Mouse (Mus musculus) embryonic stem cell, embryonic (primary cell): ENCODE measurements around the gene Ninj1.

Experiments
- CTCF ChIA-PET, 4 experiments: fragments of 300-600 bp in 2 of 4; fragments of 350-600 bp in 2 of 4; sonication (Branson Sonifier 250); formaldehyde crosslinking; loops; one replicate each; lab custom pipeline; 2022; ENCODE audit warnings: inconsistent platforms in 2 of 4; lab: Charles Lee
- POLR2A ChIA-PET, 4 experiments: fragments of 300-600 bp in 2 of 4; fragments of 350-600 bp in 2 of 4; sonication (Branson Sonifier 250); formaldehyde crosslinking; loops; one replicate each; lab custom pipeline; 2022; ENCODE audit warnings: antibody characterized with exemption in 4 of 4, inconsistent platforms in 1 of 4; lab: Charles Lee

Gene Ninj1

DNA sequence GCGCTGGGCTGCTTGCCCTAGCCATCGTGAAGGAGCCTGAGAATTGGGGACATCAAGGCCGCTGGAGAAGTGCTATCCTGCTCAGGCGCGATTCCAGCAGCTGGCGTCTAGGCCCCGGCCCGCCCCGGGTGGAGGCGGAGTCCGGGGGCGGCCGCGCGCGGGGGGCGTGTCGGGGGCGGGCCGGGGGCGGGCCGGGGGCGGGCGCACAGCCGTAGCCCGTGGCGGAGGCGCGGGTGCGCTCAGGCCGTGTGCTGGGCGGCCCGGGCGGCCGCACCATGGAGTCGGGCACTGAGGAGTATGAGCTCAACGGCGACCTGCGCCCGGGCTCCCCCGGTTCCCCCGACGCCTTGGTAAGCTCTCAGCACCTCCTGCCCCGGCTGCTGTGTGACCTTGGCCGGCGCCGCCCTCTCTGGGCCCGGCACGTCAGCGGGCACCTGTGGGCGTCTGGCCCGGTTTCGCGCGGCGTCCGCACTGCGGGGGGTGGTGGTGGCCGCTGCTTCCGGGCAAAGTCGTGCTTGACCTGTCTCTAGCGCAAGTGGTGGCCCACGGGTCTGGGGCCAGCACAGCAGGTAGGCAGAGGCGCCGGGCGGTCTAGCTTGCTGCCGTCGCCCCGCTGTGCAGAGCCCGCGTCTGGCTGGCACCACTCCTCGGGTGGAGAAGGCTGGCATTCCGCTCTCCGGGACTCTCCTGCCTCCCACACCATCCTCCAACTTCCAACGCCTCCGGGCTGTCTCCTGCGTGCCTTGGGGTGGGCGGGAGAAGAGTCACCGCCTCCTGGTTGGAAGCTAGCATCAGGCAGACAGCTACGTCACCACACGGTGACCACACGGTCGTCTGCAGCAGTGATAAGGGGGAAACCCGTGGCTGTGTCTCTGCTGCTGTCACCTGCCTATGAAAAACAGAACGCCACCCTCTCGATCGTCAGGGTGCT lies at the start of gene Ninj1:
Gene Ninj1 (plus strand): TSS at position 198 of the 931 bp plus-strand sequence.
- POLR2A ChIA-PET, result interaction anchor here in 3 of 4 experiments (0.5 to 12.2 kb wide), 61 partner anchors 8 to 642 kb away, joined by 3 to 244 read pairs (median 5); partner anchors contain the start of genes Card19 (in 3 of the 3), Bicd2 (in 2 of the 3), Susd3 (in 1 of the 3) and Wnk2 (in 1 of the 3)
- CTCF ChIA-PET, result interaction anchor here in 3 of 4 experiments (0.6 to 1.6 kb wide), 4 partner anchors 18 to 549 kb away, joined by 3 to 7 read pairs (median 3); no protein-coding TSS in a partner anchor

DNA sequence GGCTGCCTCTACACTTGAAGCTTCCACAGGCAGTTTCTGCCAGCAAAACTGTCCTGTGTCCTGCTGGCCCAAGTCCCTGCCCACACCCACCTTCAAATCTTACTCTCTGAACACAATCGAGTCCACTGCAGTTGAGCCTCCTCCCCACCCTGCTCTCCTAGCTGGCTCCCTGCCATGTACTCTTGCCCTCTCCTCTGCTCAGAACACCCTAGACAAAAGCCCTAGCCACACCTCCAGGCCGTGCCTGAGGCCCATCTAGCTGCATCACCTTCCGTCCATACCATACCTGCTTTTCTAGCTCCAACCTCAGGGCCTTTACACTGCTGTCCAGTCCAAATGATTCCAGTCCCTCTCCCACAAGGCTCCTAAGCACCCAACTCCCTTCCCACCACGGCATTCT lies 46.7 kb upstream of the Ninj1 start:
- POLR2A ChIA-PET, result interaction anchor here in 3 of 4 experiments (0.6 to 1.5 kb wide), 7 partner anchors 9 to 125 kb away, joined by 3 to 5 read pairs (median 3); partner anchors contain the start of gene Ninj1 (in 1 of the 3)
- CTCF ChIA-PET, result interaction anchor here in 2 of 4 experiments (0.7 to 0.8 kb wide), 2 partner anchors 33 to 114 kb away, joined by 3 to 4 read pairs; no protein-coding TSS in a partner anchor

DNA sequence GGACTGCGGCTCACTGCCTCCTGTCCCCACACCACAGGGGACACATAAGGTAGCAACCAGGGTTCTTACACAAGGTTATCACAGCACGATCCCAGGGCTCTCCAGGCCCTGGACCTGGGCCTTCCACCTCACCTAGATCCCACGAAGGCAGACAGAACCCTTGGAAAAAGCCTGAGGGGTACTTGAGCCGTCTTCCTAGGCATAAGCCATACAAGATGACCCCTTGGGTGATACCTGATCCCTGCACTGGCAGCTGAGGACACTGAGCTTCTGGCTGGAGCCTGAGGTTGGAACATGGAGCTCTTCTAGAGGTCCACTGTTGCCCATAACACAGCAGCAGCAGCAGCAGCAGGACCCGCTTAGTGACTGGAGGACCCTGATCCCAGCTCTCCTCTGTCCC lies 44.9 kb upstream of the Ninj1 start:
- CTCF ChIA-PET, result interaction anchor here in 3 of 4 experiments (0.5 to 1.2 kb wide), 3 partner anchors 177 to 538 kb away, joined by 3 read pairs; no protein-coding TSS in a partner anchor

DNA sequence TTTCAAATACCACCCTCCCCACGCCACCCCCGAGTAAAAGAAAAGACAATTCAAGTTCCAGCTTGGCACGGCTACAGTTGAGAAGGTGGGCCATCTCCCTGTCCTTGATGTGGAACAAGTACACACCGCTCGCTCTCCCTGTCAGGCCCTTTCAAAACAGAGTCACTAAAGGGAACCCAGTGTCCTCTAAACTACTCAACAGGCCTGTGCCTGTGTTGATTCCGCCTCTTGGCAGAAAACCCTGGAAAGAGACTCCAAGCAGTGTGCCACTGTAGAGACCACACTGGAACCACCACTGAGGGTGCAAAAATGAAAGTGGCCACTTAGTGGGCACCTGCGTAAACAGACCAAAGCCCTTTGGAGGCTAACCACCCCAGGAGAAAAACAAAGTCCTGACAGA lies 44.0 kb upstream of the Ninj1 start:
- POLR2A ChIA-PET, result no interaction called here
- CTCF ChIA-PET, result no interaction called here

More for the DNA sequence above, 44.9 kb upstream of the Ninj1 start:
- POLR2A ChIA-PET, result interaction anchor here in 2 of 4 experiments (0.6 to 1.3 kb wide), 3 partner anchors 11 to 17 kb away, joined by 3 to 4 read pairs (median 3); no protein-coding TSS in a partner anchor

GRCm38 (mm10) chr13:49144451-49144850 lies 42.8 kb upstream of the Ninj1 start:
- ChIA-PET POLR2A (no interaction called here), CTCF (no interaction called here)

GRCm38 (mm10) chr13:49145396-49145795 lies 41.9 kb upstream of the Ninj1 start:
- ChIA-PET POLR2A (interaction anchor here in 3 of 4 experiments (0.5 to 2.0 kb wide), 7 partner anchors 11 to 535 kb away, joined by 3 to 4 read pairs (median 3); partner anchors contain the start of gene Ninj1 (in 2 of the 3)), CTCF (interaction anchor here in 1 of 4 experiments (0.6 kb wide), 1 partner anchor 27 kb away, joined by 4 read pairs; no protein-coding TSS in a partner anchor)

GRCm38 (mm10) chr13:49146040-49146697 lies 41.1 kb upstream of the Ninj1 start:
- CTCF ChIA-PET, result no interaction called here
- POLR2A ChIA-PET, result interaction anchor here in 3 of 4 experiments (0.5 to 2.0 kb wide), 5 partner anchors 42 to 600 kb away, joined by 3 to 4 read pairs (median 3); partner anchors contain the start of gene Ninj1 (in 1 of the 3)

DNA sequence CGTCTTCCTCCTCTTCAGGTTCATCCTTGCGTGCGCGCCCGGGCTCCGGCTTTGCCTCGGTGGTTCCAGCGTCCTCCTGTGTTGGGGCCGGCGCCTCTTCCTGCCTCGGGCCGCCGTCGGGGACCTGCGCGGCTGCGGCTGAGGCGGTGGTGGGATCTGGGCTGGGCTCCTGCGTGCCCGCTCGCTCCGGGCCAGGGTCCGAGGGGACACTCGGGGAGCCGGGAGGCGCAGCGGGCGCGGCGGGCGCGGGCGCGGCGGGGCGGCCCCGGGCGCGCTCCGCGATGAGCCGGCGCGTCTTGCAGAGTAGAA lies 40.6 kb upstream of the Ninj1 start:
- POLR2A ChIA-PET, result interaction anchor here in 2 of 4 experiments (1.3 to 2.0 kb wide), 5 partner anchors 10 to 41 kb away, joined by 4 to 30 read pairs (median 5); partner anchors contain the start of gene Ninj1 (in 2 of the 2)
- CTCF ChIA-PET, result interaction anchor here in 1 of 4 experiments (1.9 kb wide), 1 partner anchor 10 kb away, joined by 8 read pairs; no protein-coding TSS in a partner anchor

- ChIA-PET POLR2A (interaction anchor here in 3 of 4 experiments (0.6 to 1.7 kb wide), 9 partner anchors 9 to 343 kb away, joined by 3 to 30 read pairs (median 4); partner anchors contain the start of gene Ninj1 (in 1 of the 3)), CTCF (interaction anchor here in 2 of 4 experiments (0.8 to 1.9 kb wide), 4 partner anchors 10 to 494 kb away, joined by 3 to 8 read pairs (median 4); no protein-coding TSS in a partner anchor)
Observed at GRCm38 (mm10) chr13:49147007-49147857, 40.1 kb upstream of the Ninj1 start.

DNA sequence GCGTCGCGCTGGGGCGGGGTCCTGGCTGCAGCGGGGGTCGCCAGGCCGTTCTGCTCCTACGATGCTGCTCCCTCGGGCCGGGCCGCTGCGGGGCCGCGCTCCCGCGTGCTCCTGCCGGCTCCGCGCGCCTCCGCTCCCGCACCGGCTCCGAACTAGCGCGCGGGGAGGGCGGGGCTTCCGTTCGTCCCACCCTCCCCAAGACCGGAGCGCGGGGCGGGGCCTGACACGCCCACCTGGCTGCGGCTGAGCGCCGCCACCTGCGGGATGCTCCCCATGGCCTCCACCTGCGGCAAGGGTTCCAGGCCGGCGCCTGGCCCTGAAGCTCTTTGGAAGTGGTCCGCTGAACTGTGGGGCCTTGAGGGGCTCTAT lies 39.4 kb upstream of the Ninj1 start, which contains the start of gene Wnk2:
Gene Wnk2 (minus strand): TSS at position 157 of the 369 bp plus-strand sequence.
- CTCF ChIA-PET, result interaction anchor here in 2 of 4 experiments (0.8 to 1.9 kb wide), 4 partner anchors 9 to 494 kb away, joined by 3 to 8 read pairs (median 4); no protein-coding TSS in a partner anchor

GRCm38 (mm10) chr13:49148687-49149086 lies 38.6 kb upstream of the Ninj1 start:
- ChIA-PET CTCF (no interaction called here), POLR2A (no interaction called here)

More for the DNA sequence above, 39.4 kb upstream of the Ninj1 start, which contains the start of gene Wnk2:
- POLR2A ChIA-PET, result interaction anchor here in 3 of 4 experiments (0.6 to 1.7 kb wide), 9 partner anchors 9 to 343 kb away, joined by 3 to 30 read pairs (median 4); partner anchors contain the start of gene Ninj1 (in 1 of the 3)

- ChIA-PET CTCF (interaction anchor here in 2 of 4 experiments (0.5 to 1.2 kb wide), 2 partner anchors 18 to 292 kb away, joined by 3 to 4 read pairs; no protein-coding TSS in a partner anchor), POLR2A (interaction anchor here in 2 of 4 experiments (0.6 to 1.3 kb wide), 4 partner anchors 25 to 503 kb away, joined by 3 to 4 read pairs (median 4); no protein-coding TSS in a partner anchor)
Observed at GRCm38 (mm10) chr13:49154028-49154427, 33.3 kb upstream of the Ninj1 start.

GRCm38 (mm10) chr13:49154621-49155020 lies 32.7 kb upstream of the Ninj1 start:
- POLR2A ChIA-PET, result interaction anchor here in 2 of 4 experiments (0.8 to 1.4 kb wide), 7 partner anchors 24 to 347 kb away, joined by 3 to 4 read pairs (median 3); no protein-coding TSS in a partner anchor
- CTCF ChIA-PET, result interaction anchor here in 1 of 4 experiments (1.2 kb wide), 1 partner anchor 17 kb away, joined by 4 read pairs; no protein-coding TSS in a partner anchor

DNA sequence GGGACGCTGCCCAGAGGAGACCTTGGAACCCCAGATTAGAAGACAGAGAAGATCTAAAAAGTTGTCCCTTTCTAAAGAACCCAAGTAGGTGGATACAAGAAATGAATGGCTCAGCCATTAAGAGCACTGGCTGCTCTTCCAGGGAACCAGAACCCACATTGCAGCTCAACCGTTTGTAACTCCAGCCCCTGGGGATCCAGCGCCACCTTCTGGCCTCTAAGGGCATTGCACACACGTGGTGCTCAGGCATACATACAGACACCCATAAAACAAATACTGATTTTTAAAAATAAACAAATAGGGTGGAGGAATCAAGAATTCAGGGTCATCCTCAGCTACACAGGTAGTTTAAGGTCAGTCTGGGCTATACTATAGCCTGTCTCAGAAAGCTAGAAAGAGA lies 30.6 kb upstream of the Ninj1 start:
- ChIA-PET CTCF (interaction anchor here (0.5 to 3.5 kb wide), 17 partner anchors 9 to 604 kb away, joined by 3 to 22 read pairs (median 3); partner anchors contain the start of gene Wnk2 (in 1 of the 4)), POLR2A (interaction anchor here in 2 of 4 experiments (0.6 to 5.8 kb wide), 19 partner anchors 9 to 141 kb away, joined by 3 to 73 read pairs (median 5); partner anchors contain the start of genes Ninj1 (in 2 of the 2), Wnk2 (in 2 of the 2) and Card19 (in 1 of the 2))

- ChIA-PET CTCF (interaction anchor here (0.5 to 3.5 kb wide), 22 partner anchors 8 to 1796 kb away, joined by 3 to 22 read pairs (median 4); partner anchors contain the start of gene Wnk2 (in 1 of the 4)), POLR2A (interaction anchor here in 3 of 4 experiments (0.6 to 5.8 kb wide), 34 partner anchors 9 to 1027 kb away, joined by 3 to 73 read pairs (median 5); partner anchors contain the start of genes Ninj1 (in 3 of the 3), Card19 (in 1 of the 3) and Wnk2 (in 1 of the 3))
Observed at GRCm38 (mm10) chr13:49158040-49158713, 29.1 kb upstream of the Ninj1 start.
